Mouse (Mus musculus): Measurements from ENCODE around the gene Fam124a. TPM values are rescaled to one million over a fixed set of nuclear protein-coding genes. Genes with fewer than 3 reads are reported as not detected.

Fam124a gene
- polyA plus RNA-seq, 2 experiments = 1.9 to 3.5 TPM

DNA sequence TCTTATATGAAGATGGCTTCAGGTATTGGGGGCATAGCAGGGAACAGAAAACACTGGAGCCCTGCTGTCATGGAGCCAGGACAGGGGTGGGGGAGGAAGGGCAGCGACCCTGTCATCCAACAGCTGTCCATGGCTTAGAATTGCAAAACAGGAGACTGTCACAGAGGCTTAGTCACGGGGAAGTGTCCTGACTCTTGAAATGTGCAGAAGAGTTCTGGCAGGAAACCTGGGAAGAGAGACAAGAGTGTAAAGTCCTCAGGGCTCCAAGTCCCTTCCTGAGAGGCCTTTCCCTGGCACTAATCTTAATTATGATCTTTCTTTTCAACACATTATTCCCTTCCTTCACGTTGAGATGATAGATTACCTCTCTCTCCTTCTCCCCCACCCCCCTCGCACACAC lies 5.4 kb upstream of the Fam124a start:
- no peak for TF ChIP-seq POLR2A (IDR thresholded peaks at IDR 0.05; ENCODE audit: borderline replicate concordance, extremely low read depth, insufficient read depth, insufficient read length)
- 45% methylated on average over 4 of the region's 4 CpGs for WGBS
- no peak overlapping the region for H3K9ac ChIP-seq (ENCODE audit: low read depth, low read length, severe bottlenecking)
- no peaks in the 10 kb centered on the region for H3K9me3 ChIP-seq (ENCODE audit: control insufficient read depth, low read length)
- no peak for ATAC-seq (ENCODE audit: low FRiP score, low read depth)
- no peak for DNase-seq (ENCODE audit: low spot score)
- no peak overlapping the region for H3K4me3 ChIP-seq (replicated peaks; ENCODE audit: low read length)
- H3K27me3 ChIP-seq (ENCODE audit: control insufficient read depth, insufficient read depth, low read length) = peaks cover 7% of the 10 kb centered on the region; the same call in 1 of the 2 replicates
- no peaks in the 10 kb centered on the region for H3K4me1 ChIP-seq (ENCODE audit: control insufficient read depth, insufficient read depth, low read length)
- H3K36me3 ChIP-seq (ENCODE audit: control insufficient read depth, insufficient read depth, low read length) = no peaks in the 10 kb centered on the region
- no peak overlapping the region for H3K4me2 ChIP-seq (replicated peaks; ENCODE audit: low read depth, low read length, severe bottlenecking)
- H3K27ac ChIP-seq (replicated peaks; ENCODE audit: low read depth, low read length) = no peak overlapping the region

DNA sequence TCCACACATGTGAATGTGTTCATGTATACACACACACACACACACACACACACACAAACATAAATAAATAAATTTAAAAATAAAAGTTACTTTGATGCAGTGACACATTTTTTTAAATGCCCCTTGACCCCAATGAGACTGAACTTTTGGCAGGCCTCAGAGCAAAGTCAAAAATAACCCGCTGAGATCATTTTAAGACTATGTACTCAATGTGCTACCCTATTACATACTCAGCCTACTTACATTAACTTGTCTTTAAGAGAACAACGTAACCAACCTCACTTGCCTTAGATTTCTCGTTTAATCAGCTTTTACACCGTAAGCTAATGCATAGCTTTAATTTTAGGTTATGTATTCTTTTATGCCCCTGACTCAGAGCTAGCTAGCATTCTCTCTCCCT lies 2.8 kb upstream of the Fam124a start:
- H3K4me3 ChIP-seq (replicated peaks; ENCODE audit: low read length) = no peak overlapping the region
- H3K9me3 ChIP-seq (ENCODE audit: control insufficient read depth, low read length) = no peaks in the 10 kb centered on the region
- H3K4me1 ChIP-seq (ENCODE audit: control insufficient read depth, insufficient read depth, low read length) = no peaks in the 10 kb centered on the region
- no peak for ATAC-seq (ENCODE audit: low FRiP score, low read depth)
- no peak for DNase-seq (ENCODE audit: low spot score)
- H3K27me3 ChIP-seq (ENCODE audit: control insufficient read depth, insufficient read depth, low read length) = peaks cover 21% of the 10 kb centered on the region
- no peak overlapping the region for H3K4me2 ChIP-seq (replicated peaks; ENCODE audit: low read depth, low read length, severe bottlenecking)
- no peak overlapping the region for H3K27ac ChIP-seq (replicated peaks; ENCODE audit: low read depth, low read length)
- 79% methylated on average over 4 of the region's 4 CpGs for WGBS
- TF ChIP-seq POLR2A (IDR thresholded peaks at IDR 0.05; ENCODE audit: borderline replicate concordance, extremely low read depth, insufficient read depth, insufficient read length) = no peak
- no peak overlapping the region for H3K9ac ChIP-seq (ENCODE audit: low read depth, low read length, severe bottlenecking)
- no peaks in the 10 kb centered on the region for H3K36me3 ChIP-seq (ENCODE audit: control insufficient read depth, insufficient read depth, low read length)

GRCm38 (mm10) chr14:62553786-62554185 lies 1.8 kb upstream of the Fam124a start:
- Histone ChIP-seq H3K4me3 (replicated peaks; ENCODE audit: low read length) (no peak overlapping the region), H3K4me2 (replicated peaks; ENCODE audit: low read depth, low read length, severe bottlenecking) (no peak overlapping the region), H3K36me3 (ENCODE audit: control insufficient read depth, insufficient read depth, low read length) (no peaks in the 10 kb centered on the region), H3K27me3 (ENCODE audit: control insufficient read depth, insufficient read depth, low read length) (peaks cover 22% of the 10 kb centered on the region), H3K4me1 (ENCODE audit: control insufficient read depth, insufficient read depth, low read length) (no peaks in the 10 kb centered on the region), H3K9ac (ENCODE audit: low read depth, low read length, severe bottlenecking) (no peak overlapping the region), H3K9me3 (ENCODE audit: control insufficient read depth, low read length) (no peaks in the 10 kb centered on the region), H3K27ac (replicated peaks; ENCODE audit: low read depth, low read length) (no peak overlapping the region)
- DNase-seq (ENCODE audit: low spot score) (no peak), ATAC-seq (ENCODE audit: low FRiP score, low read depth) (no peak)
- TF ChIP-seq POLR2A (IDR thresholded peaks at IDR 0.05; ENCODE audit: borderline replicate concordance, extremely low read depth, insufficient read depth, insufficient read length) = no peak
- WGBS = 63% methylated on average over 5 of the region's 5 CpGs

GRCm38 (mm10) chr14:62555840-62556810 lies 588 bp downstream of the Fam124a start:
- WGBS = 19% methylated on average over 29 of the region's 38 CpGs
- ATAC-seq (ENCODE audit: low FRiP score, low read depth) = no peak; the same call in 1 of the 2 replicates
- TF ChIP-seq POLR2A (IDR thresholded peaks at IDR 0.05; ENCODE audit: borderline replicate concordance, extremely low read depth, insufficient read depth, insufficient read length) = no peak

DNA sequence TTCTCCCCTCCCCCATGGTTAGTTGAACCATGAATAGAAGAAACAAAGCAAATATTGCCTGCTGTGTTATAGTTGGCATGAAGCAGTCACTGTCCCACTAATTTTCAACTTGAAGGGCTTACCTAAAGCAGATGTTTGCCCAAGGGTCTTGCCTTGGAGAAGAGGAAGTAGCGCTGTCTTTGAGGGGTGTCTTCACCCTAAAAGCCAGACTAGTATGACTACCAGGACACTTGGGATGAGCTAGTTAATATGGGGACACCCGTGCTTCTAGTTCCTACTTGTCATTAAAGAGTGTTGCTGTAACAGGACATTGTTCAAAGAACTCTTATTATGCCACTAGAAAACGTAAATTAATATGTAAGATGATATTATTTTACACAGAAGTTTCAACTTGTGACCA lies 1.6 kb downstream of the Fam124a start:
- H3K9ac ChIP-seq (ENCODE audit: low read depth, low read length, severe bottlenecking) = no peak overlapping the region
- H3K27me3 ChIP-seq (ENCODE audit: control insufficient read depth, insufficient read depth, low read length) = peaks cover 25% of the 10 kb centered on the region
- H3K4me1 ChIP-seq (ENCODE audit: control insufficient read depth, insufficient read depth, low read length) = no peaks in the 10 kb centered on the region
- H3K4me3 ChIP-seq (replicated peaks; ENCODE audit: low read length) = no peak overlapping the region
- H3K36me3 ChIP-seq (ENCODE audit: control insufficient read depth, insufficient read depth, low read length) = no peaks in the 10 kb centered on the region
- DNase-seq (ENCODE audit: low spot score) (no peak), ATAC-seq (ENCODE audit: low FRiP score, low read depth) (no peak)
- TF ChIP-seq POLR2A (IDR thresholded peaks at IDR 0.05; ENCODE audit: borderline replicate concordance, extremely low read depth, insufficient read depth, insufficient read length) = no peak
- WGBS = 71% methylated on average over 3 of the region's 3 CpGs
- no peaks in the 10 kb centered on the region for H3K9me3 ChIP-seq (ENCODE audit: control insufficient read depth, low read length)
- H3K27ac ChIP-seq (replicated peaks; ENCODE audit: low read depth, low read length) = no peak overlapping the region
- H3K4me2 ChIP-seq (replicated peaks; ENCODE audit: low read depth, low read length, severe bottlenecking) = no peak overlapping the region

More at GRCm38 (mm10) chr14:62555840-62556810, 588 bp downstream of the Fam124a start:
- Histone ChIP-seq H3K4me1 (ENCODE audit: control insufficient read depth, insufficient read depth, low read length) (no peaks in the 10 kb centered on the region), H3K9ac (ENCODE audit: low read depth, low read length, severe bottlenecking) (peak overlapping the region; percentile 72), H3K4me3 (replicated peaks; ENCODE audit: low read length) (peak overlapping the region; percentile 62), H3K9me3 (ENCODE audit: control insufficient read depth, low read length) (no peaks in the 10 kb centered on the region), H3K4me2 (replicated peaks; ENCODE audit: low read depth, low read length, severe bottlenecking) (peak overlapping the region; percentile 97), H3K36me3 (ENCODE audit: control insufficient read depth, insufficient read depth, low read length) (no peaks in the 10 kb centered on the region), H3K27ac (replicated peaks; ENCODE audit: low read depth, low read length) (no peak overlapping the region), H3K27me3 (ENCODE audit: control insufficient read depth, insufficient read depth, low read length) (peaks cover 25% of the 10 kb centered on the region)
- no peak for DNase-seq (ENCODE audit: low spot score)
